Mouse (Mus musculus): ENCODE results near the gene Ly6g6e. TPM values are rescaled to one million over a fixed set of nuclear protein-coding genes. Genes with fewer than 3 reads are reported as not detected.

The Ly6g6e gene
- polyA plus RNA-seq, 1 experiment, result 5.3 TPM

DNA sequence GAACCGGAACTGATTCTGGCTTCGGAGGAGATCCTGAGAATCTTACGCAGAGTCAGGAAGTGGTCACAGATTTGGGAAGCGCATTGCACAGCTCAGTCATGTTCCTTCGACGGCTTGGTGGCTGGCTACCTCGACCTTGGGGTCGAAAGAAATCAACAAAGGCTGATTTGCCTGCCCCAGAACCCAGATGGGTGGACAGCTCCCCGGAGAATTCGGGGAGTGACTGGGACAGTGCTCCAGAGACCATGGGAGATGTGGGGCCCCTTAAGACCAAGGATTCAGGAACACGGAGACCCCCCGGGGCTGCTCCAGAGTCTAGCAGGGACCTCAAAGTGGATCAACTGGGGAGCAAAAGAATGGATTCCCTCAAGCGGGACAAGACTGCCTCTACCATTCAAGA, 50.3 kb downstream of the Ly6g6e start:
- Histone ChIP-seq H3K27ac (ENCODE audit: insufficient read depth, low read length) (no peak overlapping the region), H3K27me3 (ENCODE audit: control insufficient read depth, insufficient read depth, low read length) (no peaks in the 10 kb centered on the region), H3K4me3 (replicated peaks; ENCODE audit: insufficient read depth, low read depth, low read length) (peak overlapping the region; percentile 79), H3K4me1 (ENCODE audit: control insufficient read depth, insufficient read depth, low read length) (peaks cover 10% of the 10 kb centered on the region)
- WGBS, result 57% methylated on average over 13 of the region's 13 CpGs
- TF ChIP-seq CTCF (IDR thresholded peaks at IDR 0.05; ENCODE audit: borderline replicate concordance, insufficient read depth, low read depth, low read length) (no peak), POLR2A (IDR thresholded peaks at IDR 0.05; ENCODE audit: borderline replicate concordance, insufficient read depth, low read length) (no peak)
- DNase-seq, result no peak

Other genes with a start within 250 kb of the Ly6g6e start
- 52.9 TPM in 2 replicates for gene Stk19, start 240.0 kb upstream of the Ly6g6e start, polyA plus RNA-seq (2012; rRNA removed)
- 59.6 and 62.5 TPM in 2 replicates for gene Dxo, start 239.9 kb upstream of the Ly6g6e start, polyA plus RNA-seq (2012; rRNA removed)
- gene Skiv2l, start 226.7 kb upstream of the Ly6g6e start, polyA plus RNA-seq (2012; rRNA removed), result 77.4 and 87.2 TPM in 2 replicates
- 47.2 and 47.9 TPM in 2 replicates for gene Nelfe, start 226.5 kb upstream of the Ly6g6e start, polyA plus RNA-seq (2012; rRNA removed)
- gene Cfb, start 214.4 kb upstream of the Ly6g6e start, polyA plus RNA-seq (2012; rRNA removed), result 0.14 and 0.20 TPM in 2 replicates
- gene Zbtb12, start 197.4 kb upstream of the Ly6g6e start, polyA plus RNA-seq (2012; rRNA removed), result 8.2 and 8.3 TPM in 2 replicates
- 0.08 and 0.10 TPM in 2 replicates for gene Gm20547, start 194.9 kb upstream of the Ly6g6e start, polyA plus RNA-seq (2012; rRNA removed)
- gene C2, start 178.6 kb upstream of the Ly6g6e start, polyA plus RNA-seq (2012; rRNA removed), result 2.3 and 2.9 TPM in 2 replicates
- gene Ehmt2, start 178.4 kb upstream of the Ly6g6e start, polyA plus RNA-seq (2012; rRNA removed), result 174 and 182 TPM in 2 replicates
- 0.05 TPM in 1 of 2 replicates, not detected in the other for gene Slc44a4, start 162.4 kb upstream of the Ly6g6e start, polyA plus RNA-seq (2012; rRNA removed)
- 58.7 and 60.9 TPM in 2 replicates for gene Neu1, start 145.6 kb upstream of the Ly6g6e start, polyA plus RNA-seq (2012; rRNA removed)
- gene Hspa1b, start 117.7 kb upstream of the Ly6g6e start, polyA plus RNA-seq (2012; rRNA removed), result 4.6 and 9.2 TPM in 2 replicates
- not detected in 2 replicates for gene Gm20481, start 107.0 kb upstream of the Ly6g6e start, polyA plus RNA-seq (2012; rRNA removed)
- 10.5 and 14.9 TPM in 2 replicates for gene Hspa1a, start 104.7 kb upstream of the Ly6g6e start, polyA plus RNA-seq (2012; rRNA removed)
- 0.49 and 0.89 TPM in 2 replicates for gene Hspa1l, start 104.2 kb upstream of the Ly6g6e start, polyA plus RNA-seq (2012; rRNA removed)
- 56.2 and 63.7 TPM in 2 replicates for gene Lsm2, start 95.0 kb upstream of the Ly6g6e start, polyA plus RNA-seq (2012; rRNA removed)
- gene Vars, start 75.9 kb upstream of the Ly6g6e start, polyA plus RNA-seq (2012; rRNA removed), result 65.3 and 77.0 TPM in 2 replicates
- gene Vwa7, start 60.3 kb upstream of the Ly6g6e start, polyA plus RNA-seq (2012; rRNA removed), result 25.5 and 30.1 TPM in 2 replicates
- 2.0 and 2.3 TPM in 2 replicates for gene Sapcd1, start 48.9 kb upstream of the Ly6g6e start, polyA plus RNA-seq (2012; rRNA removed)
- 4.3 and 5.5 TPM in 2 replicates for gene Msh5, start 30.2 kb upstream of the Ly6g6e start, polyA plus RNA-seq (2012; rRNA removed)
- gene Clic1, start 26.9 kb upstream of the Ly6g6e start, polyA plus RNA-seq (2012; rRNA removed), result 41.2 and 42.9 TPM in 2 replicates
- gene Ddah2, start 17.9 kb upstream of the Ly6g6e start, polyA plus RNA-seq (2012; rRNA removed), result 59.5 and 63.3 TPM in 2 replicates
- gene Ly6g6c, start 11.5 kb upstream of the Ly6g6e start, polyA plus RNA-seq (2012; rRNA removed), result 0.11 and 0.15 TPM in 2 replicates
- 0.25 and 0.43 TPM in 2 replicates for gene Mpig6b, start 10.7 kb upstream of the Ly6g6e start, polyA plus RNA-seq (2012; rRNA removed)
- 8.5 and 10.4 TPM in 2 replicates for gene Ly6g6d, start 1.2 kb downstream of the Ly6g6e start, polyA plus RNA-seq (2012; rRNA removed)
- gene Ly6g6f, start 8.7 kb downstream of the Ly6g6e start, polyA plus RNA-seq (2012; rRNA removed), result 0.86 and 1.1 TPM in 2 replicates
- gene Abhd16a, start 12.4 kb downstream of the Ly6g6e start, polyA plus RNA-seq (2012; rRNA removed), result 337 and 394 TPM in 2 replicates
- gene Ly6g5c, start 31.4 kb downstream of the Ly6g6e start, polyA plus RNA-seq (2012; rRNA removed), result 0.28 TPM in 1 of 2 replicates, not detected in the other
- 2.2 and 3.4 TPM in 2 replicates for gene Ly6g5b, start 38.5 kb downstream of the Ly6g6e start, polyA plus RNA-seq (2012; rRNA removed)
- gene Gpank1, start 44.6 kb downstream of the Ly6g6e start, polyA plus RNA-seq (2012; rRNA removed), result 32.7 TPM in 2 replicates
- gene Csnk2b, start 45.2 kb downstream of the Ly6g6e start, polyA plus RNA-seq (2012; rRNA removed), result 231 TPM in 2 replicates
- 12.3 and 14.6 TPM in 2 replicates for gene D17H6S53E, start 49.5 kb downstream of the Ly6g6e start, polyA plus RNA-seq (2012; rRNA removed)
- gene Apom, start 55.1 kb downstream of the Ly6g6e start, polyA plus RNA-seq (2012; rRNA removed), result 0.21 and 0.28 TPM in 2 replicates
- 211 and 226 TPM in 2 replicates for gene Bag6, start 58.3 kb downstream of the Ly6g6e start, polyA plus RNA-seq (2012; rRNA removed)
- 277 and 289 TPM in 2 replicates for gene Prrc2a, start 88.0 kb downstream of the Ly6g6e start, polyA plus RNA-seq (2012; rRNA removed)
- gene Aif1, start 99.2 kb downstream of the Ly6g6e start, polyA plus RNA-seq (2012; rRNA removed), result 2.1 and 4.1 TPM in 2 replicates
- 2.8 and 3.2 TPM in 2 replicates for gene Lst1, start 111.5 kb downstream of the Ly6g6e start, polyA plus RNA-seq (2012; rRNA removed)
- 0.34 and 0.38 TPM in 2 replicates for gene Ltb, start 117.5 kb downstream of the Ly6g6e start, polyA plus RNA-seq (2012; rRNA removed)
- gene Tnf, start 125.1 kb downstream of the Ly6g6e start, polyA plus RNA-seq (2012; rRNA removed), result not detected in 2 replicates
- 0.11 and 0.13 TPM in 2 replicates for gene Lta, start 128.4 kb downstream of the Ly6g6e start, polyA plus RNA-seq (2012; rRNA removed)
- not detected in 2 replicates for gene Gm16181, start 143.9 kb downstream of the Ly6g6e start, polyA plus RNA-seq (2012; rRNA removed)
- 628 TPM in 2 replicates for gene Atp6v1g2, start 156.8 kb downstream of the Ly6g6e start, polyA plus RNA-seq (2012; rRNA removed)
- 12.7 and 13.2 TPM in 2 replicates for gene Nfkbil1, start 158.9 kb downstream of the Ly6g6e start, polyA plus RNA-seq (2012; rRNA removed)
- gene Ddx39b, start 164.8 kb downstream of the Ly6g6e start, polyA plus RNA-seq (2012; rRNA removed), result 438 and 458 TPM in 2 replicates
- gene H2-D1, start 185.8 kb downstream of the Ly6g6e start, polyA plus RNA-seq (2012; rRNA removed), result 174 and 183 TPM in 2 replicates
- 0.26 and 0.92 TPM in 2 replicates for gene H2-Q1, start 243.5 kb downstream of the Ly6g6e start, polyA plus RNA-seq (2012; rRNA removed)

All from cerebellum, adult 2 months (tissue).